Mouse (Mus musculus) cerebellum, adult 2 months (tissue): ENCODE measurements around the gene Tdgf1.

Source experiments
- CTCF ChIP-seq: fragments of 200-500 bp; IDR thresholded peaks from 2 replicates; pipeline ENCODE4 v1.5.1; 2011; ENCODE audit warnings: low read depth, mild to moderate bottlenecking, control low read depth, low read length, moderate library complexity, borderline replicate concordance; ENCODE audit not compliant: insufficient read depth
- POLR2A ChIP-seq: fragments of 200-500 bp; IDR thresholded peaks from 2 replicates; pipeline ENCODE4 v1.6.1; 2011; ENCODE audit warnings: low read length, control low read depth, borderline replicate concordance; ENCODE audit not compliant: insufficient read depth

DNA sequence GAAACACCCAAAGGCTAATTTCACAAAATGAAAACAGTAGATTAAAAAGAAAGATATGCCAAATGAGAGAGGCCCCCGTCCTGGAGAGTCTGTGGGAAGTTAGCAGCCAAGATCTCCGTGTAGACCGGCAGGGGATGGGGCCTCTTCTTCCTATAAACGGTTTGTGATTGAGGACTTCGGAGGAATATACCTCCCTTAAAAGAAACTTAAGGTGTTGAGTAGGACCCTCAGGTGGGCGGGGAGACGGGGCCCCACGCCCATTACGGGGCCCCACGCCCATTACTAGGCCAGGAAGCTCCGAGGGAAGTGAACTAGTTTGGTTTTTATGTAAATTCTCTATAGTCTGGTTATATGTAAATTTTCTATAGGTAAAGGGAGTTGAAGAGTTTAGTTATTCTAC is at the start of gene Tdgf1:
- TF ChIP-seq CTCF = no peak
- no peak for TF ChIP-seq POLR2A
